Mouse (Mus musculus) cerebellum, adult (tissue): ENCODE data around the gene Pdcd10.

ENCODE experiments used
- ATAC-seq: cut with Nextera tagmentation; 2 replicates; pipeline ENCODE4 v1.9.2; 2017; ENCODE audit warnings: mild to moderate bottlenecking, moderate library complexity, mixed read lengths; ENCODE audit not compliant: insufficient number of reproducible peaks, low FRiP score, low TSS enrichment

The Pdcd10 gene

DNA sequence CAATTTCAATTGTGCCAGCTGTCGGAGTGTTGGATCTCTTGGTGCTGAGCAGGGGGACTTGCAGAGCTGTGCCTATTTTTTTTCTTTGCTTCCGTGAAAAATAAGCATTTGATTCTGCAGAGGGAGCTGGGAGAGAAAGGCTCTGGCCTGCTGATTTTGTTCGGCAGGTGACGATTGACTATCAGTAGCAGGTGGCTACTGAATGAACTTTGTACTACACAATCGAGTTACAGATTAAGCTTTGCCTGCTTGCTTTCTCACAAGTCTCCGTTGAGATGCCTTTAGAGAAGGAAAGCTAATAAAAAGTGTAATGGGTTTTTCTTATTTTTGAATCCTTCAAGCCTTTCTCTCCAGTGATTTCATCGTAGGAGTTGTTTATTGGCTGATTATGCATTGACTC, 81.5 kb downstream of the Pdcd10 start:
- ATAC-seq: no peak

DNA sequence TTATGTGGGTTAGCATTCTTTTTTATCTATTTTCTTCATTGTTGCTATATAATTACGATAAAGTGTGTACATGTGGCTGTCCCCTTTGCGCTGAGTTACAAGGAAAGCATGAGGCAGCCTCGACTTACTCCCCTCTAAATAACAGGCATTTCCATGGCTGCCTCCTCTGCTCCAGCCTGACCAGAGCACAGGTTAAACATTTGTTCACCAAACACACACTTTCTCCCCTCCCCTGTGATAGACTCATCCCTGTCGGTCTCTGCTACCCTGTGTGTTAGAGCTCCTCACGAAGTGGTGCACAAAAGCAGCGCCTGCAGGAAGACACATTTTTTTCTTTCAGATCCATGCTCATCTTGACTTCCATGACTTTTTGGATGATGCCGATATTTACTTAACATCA, 82.0 kb downstream of the Pdcd10 start:
- no peak for ATAC-seq

GRCm38 (mm10) chr3:75468154-75468553, 88.5 kb downstream of the Pdcd10 start:
- no peak for ATAC-seq
